Mouse (Mus musculus) layer of hippocampus, postnatal 10 days (tissue): ENCODE results near the gene Hoxd3. TPM values are rescaled to one million over a fixed set of nuclear protein-coding genes. Genes with fewer than 3 reads are reported as not detected.

Experiments
- DNase-seq, 2 experiments: peaks; one replicate each; pipeline ENCODE4 v3.0.0; 2021; ENCODE audit warnings: low spot score in 2 of 2
- total RNA-seq, 2 experiments: library from RNA; stranded (reverse); gene quantifications; 2 replicates each; pipeline ENCODE4 v1.2.3; 2021

Gene Hoxd3
- total RNA-seq, 2 experiments from 2014 or later = not detected

GRCm38 (mm10) chr2:74691995-74692807 lies 19.5 kb upstream of the Hoxd3 start:
- no peak for DNase-seq

DNA sequence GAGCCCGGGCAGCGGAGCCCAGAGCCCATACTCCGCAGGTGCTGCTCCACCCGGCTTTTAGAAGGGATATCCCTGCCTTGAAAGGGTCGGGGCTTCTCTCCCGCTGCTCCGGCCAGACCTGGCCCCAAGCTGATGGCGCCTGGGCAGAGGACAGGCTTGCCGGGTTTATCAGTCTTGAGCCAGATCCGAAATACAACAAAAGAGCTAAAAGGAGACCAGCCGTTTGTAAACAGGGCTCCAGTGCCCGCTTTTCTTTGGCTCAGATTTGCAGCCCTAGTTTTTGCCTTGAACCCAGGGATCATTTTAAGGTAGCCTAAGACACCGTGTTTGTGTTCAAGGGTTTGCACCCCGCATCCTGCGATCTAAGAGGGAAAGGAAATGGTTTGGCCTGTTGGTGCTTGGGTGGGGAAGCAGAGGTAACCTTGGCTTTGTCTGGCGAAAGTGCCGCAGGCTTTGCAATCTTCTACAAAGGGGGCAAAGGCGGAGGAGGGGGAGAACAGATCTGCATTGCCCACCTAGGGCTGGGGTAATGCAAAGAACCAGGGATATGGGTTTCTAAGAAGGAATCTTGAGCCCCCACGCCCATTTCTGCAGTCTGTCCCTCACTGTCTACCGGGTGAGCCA lies 18.8 kb upstream of the Hoxd3 start:
- DNase-seq = no peak

DNA sequence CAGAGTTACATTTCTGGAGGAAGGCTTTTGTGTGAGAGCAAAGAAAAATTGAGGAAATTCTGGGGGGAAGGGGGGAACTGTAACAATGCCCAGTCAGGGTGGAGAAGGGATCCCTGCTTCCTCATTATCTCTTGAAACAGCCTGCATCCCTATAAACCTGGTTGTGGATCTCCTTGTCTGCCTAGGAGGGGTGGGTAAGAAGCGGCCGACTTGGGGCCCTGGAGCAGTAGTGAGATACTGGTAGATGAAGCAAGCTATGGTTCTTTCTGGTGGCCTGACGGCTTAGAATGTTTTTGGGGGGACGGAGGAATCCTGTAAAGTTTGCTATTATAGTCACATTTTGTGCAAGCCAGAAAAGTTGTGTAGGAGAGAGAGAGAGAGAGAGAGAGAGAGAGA lies 18.3 kb upstream of the Hoxd3 start:
- DNase-seq = no peak

- DNase-seq = no peak
These were observed 17.7 kb upstream of the Hoxd3 start for GRCm38 (mm10) chr2:74694066-74694465.

DNA sequence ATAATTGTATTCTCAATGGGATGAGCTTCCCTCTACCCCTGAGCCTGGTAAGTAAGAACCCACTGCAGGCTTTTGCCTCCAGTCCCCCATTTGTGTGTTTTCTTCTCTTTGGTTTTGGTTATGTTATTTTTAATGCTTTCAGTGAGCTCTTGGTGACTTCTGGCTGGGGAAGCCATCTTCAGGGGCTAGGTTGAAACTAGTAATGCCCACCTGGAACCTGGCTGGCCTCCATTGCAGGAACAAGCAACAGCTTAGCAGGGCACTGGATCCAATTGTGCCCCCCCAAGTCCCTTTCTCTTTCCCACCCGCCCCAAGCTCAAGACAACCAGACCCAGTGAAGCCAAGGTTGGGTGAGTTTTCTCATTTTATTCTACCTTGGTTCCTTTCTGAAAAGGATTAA lies 16.3 kb upstream of the Hoxd3 start:
- no peak for DNase-seq

DNA sequence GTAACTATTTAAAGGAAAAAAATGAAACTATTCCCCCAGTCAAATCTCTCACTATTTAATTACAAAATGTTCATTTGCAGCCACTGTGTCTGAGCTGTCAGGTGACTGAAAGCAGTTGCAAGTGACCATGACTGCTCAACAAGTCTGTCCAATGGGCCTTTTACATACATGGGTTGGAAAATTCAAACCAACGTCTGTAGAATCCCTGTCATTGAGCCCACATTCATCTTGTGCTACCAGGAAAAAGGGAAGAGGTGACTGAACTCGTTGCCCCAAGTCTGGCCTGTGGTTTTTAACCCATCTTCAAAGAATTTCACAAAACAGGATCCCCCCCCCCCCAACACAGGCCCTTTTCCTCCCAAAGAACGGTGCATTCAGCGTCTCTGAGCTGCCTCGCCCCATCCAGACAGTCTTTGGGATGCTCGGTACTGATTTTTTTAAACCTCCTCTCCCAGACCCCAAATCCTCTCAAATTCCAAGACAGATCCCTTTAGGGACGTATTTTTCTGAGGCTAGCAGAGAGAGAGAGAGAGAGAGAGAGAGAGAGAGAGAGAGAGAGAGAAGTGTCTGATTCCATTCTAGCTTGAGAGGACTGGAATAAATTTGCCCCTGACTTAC lies 15.8 kb upstream of the Hoxd3 start:
- DNase-seq = no peak

- DNase-seq = no peak
These were observed 15.0 kb upstream of the Hoxd3 start for GRCm38 (mm10) chr2:74696442-74697335.

DNA sequence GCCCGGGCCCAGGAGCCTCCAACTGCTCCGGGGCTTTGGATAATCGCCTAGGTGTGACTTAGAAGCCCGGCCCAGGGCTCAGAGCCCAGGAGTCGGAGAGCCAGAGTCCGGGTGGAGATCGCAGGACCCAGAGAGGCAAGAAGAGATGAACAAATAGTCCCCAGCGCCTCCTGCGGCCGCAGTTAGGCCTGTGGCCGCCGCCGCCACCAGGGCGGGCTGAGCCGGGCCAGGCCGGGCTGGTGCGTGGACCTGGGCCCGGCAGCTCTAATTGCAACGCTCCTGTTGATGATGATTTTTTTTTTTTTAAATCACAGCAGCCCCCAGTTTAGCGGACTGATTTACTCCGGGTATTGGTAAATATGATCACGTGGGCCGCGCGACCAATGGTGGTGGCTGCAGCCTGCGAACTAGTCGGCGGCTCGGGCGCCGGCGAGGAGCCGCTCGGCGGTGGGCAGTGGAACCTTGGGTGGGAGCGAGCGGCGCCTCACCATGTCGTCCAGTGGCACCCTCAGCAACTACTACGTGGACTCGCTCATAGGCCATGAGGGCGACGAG lies 14.1 kb upstream of the Hoxd3 start, which contains the start of gene Hoxd9:
Gene Hoxd9 (plus strand): TSS at position 161 of the 555 bp plus-strand sequence.
- no peak for DNase-seq

- no peak for DNase-seq
These were observed 13.3 kb upstream of the Hoxd3 start for GRCm38 (mm10) chr2:74698201-74699052.

GRCm38 (mm10) chr2:74699053-74699430 lies 12.7 kb upstream of the Hoxd3 start:
- DNase-seq = no peak

GRCm38 (mm10) chr2:74699664-74700545 lies 11.8 kb upstream of the Hoxd3 start:
- no peak for DNase-seq

DNA sequence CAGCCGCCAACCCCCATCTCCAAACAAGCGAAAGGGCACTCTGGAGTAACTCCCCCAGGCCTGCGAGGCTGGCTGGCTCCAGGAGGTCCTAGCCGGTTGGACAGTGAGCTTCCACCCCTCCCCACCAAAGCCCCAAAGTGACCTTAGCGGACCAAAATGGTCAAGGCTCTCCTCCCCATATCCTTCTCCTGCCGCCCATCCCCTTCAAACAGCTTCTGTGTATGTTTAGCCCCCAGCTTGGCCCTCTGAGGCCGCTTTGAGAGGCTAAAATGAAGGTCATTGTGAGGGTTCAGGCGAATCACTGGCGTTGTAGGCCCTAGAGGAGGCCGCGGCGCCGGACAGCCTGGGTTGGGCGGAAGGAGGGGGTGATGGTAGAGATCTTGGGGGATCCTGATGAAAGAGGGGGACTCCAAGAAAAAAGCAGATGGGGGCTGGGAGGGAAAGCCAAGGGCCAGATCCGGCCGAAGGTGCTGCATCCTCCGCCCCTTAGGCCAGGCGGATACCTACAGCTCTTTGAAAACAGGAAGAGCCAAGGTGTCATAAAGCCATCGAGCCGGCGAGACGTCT lies 11.1 kb upstream of the Hoxd3 start:
- DNase-seq = no peak

DNA sequence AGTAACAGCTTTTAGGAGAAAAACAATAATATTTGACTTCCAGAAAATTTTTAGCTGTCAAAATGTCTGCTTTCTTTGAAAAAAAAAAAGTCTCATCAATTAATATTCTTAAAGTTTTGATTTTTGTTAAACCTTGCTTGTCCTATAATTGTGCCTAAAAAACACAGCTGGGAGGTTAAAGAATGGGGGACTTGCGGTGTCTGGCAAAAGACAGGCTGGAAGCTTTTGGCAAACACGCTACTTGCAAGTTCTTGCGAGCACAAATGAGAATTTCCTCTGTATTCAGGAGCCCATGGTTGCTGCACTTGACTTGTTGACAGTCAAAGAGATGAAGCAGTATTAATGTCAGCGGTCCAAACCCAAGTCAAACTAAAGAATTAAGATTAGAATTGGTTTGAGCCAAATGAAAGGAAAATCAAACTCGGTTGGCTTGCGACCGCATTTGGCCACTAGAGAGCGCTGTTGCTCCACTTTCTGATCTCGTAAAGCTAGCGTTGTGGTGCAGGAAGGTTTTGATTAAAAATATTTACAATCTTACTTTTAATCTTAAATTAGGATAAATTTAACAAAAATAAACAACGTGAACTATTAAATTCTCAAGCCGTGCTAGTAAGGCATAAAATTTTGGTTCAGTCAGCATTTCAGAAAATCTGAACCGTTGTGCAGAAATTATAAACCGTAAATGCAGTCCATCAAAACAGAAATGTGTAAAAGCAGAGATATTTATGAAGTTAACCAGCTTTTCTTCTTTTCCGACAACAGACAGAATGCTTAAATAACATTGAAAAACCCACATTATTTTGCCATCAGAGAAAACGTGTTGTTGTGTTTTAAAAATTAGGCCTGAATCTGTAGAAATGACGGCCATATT lies 9.5 kb upstream of the Hoxd3 start:
- peak; percentile 88 to 89 for DNase-seq

- no peak for DNase-seq
These were observed 8.9 kb upstream of the Hoxd3 start for GRCm38 (mm10) chr2:74702820-74703219.

- DNase-seq = no peak
These were observed 8.4 kb upstream of the Hoxd3 start for GRCm38 (mm10) chr2:74703317-74703716.

DNA sequence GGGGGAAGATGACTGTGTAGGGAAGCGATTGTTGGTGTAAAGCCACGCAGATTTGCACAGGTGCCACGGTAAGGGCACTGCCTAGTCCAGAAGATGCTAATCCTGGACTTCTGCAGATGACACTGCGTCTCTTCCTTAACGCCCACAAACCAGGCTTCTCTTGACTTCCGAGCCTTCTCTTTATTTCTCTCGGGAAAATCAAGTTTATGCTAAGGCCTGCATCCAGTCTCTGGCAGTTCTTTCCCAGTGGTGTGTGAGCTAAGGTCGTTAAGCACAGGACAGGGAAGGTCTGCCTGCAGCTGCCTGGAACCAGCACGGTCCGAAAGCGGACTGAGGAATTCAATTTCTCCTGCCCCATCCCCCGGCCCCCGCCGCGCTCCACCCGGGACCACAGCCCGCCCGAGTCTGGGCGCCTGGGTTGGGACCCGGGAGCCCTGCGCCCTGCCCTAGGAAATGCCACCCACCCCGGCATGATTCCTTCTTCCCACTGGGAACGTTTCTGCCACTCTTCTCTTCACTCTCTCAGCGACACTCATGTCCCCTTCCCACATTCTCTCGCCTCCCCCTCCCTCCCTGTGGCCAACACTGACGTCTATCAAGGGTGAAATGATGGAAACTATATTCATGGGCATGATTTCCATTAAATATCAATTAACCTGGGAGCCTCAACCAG lies 7.9 kb upstream of the Hoxd3 start:
- DNase-seq = no peak

GRCm38 (mm10) chr2:74704393-74704998 lies 7.2 kb upstream of the Hoxd3 start, which contains the start of gene Hoxd8:
Gene Hoxd8 (plus strand): TSS chr2:74704615.
- no peak for DNase-seq
